Mouse (Mus musculus) testis, adult 2 months (tissue): ENCODE measurements around the gene Gm11077. TPM values are rescaled to one million over a fixed set of nuclear protein-coding genes. Genes with fewer than 3 reads are reported as not detected.

Experiments used
- H3K27ac ChIP-seq: fragments of 200-500 bp; 2 replicates; pipeline ENCODE4 v1.5.1; 2012; ENCODE audit warnings: low read depth, low read length; ENCODE audit not compliant: control insufficient read depth, insufficient read depth
- H3K27me3 ChIP-seq: fragments of 200-500 bp; 2 replicates; pipeline ENCODE4 v1.6.1; 2012; ENCODE audit warnings: mild to moderate bottlenecking, low read length, moderate library complexity; ENCODE audit not compliant: control insufficient read depth, insufficient read depth
- H3K36me3 ChIP-seq: fragments of 200-500 bp; 2 replicates; pipeline ENCODE4 v1.6.1; 2012; ENCODE audit warnings: mild to moderate bottlenecking, low read length; ENCODE audit not compliant: control insufficient read depth, insufficient read depth
- H3K4me1 ChIP-seq: fragments of 200-500 bp; 2 replicates; pipeline ENCODE4 v1.6.1; 2012; ENCODE audit warnings: low read length; ENCODE audit not compliant: control insufficient read depth, insufficient read depth
- H3K4me3 ChIP-seq: fragments of 200-500 bp; 2 replicates; pipeline ENCODE4 v1.5.1; 2012; ENCODE audit warnings: low read depth, mild to moderate bottlenecking, low read length, moderate library complexity, mixed read lengths; ENCODE audit not compliant: control insufficient read depth
- CTCF ChIP-seq: fragments of 200-500 bp; IDR thresholded peaks from 2 replicates; pipeline ENCODE4 v1.5.1; 2012; ENCODE audit warnings: low read depth, mild to moderate bottlenecking, inconsistent platforms, low read length, moderate library complexity; ENCODE audit not compliant: control insufficient read depth, insufficient read depth, insufficient replicate concordance
- POLR2A ChIP-seq: fragments of 200-500 bp; IDR thresholded peaks from 2 replicates; pipeline ENCODE4 v1.6.1; 2012; ENCODE audit warnings: low read depth, mild to moderate bottlenecking, inconsistent platforms, low read length, moderate library complexity; ENCODE audit not compliant: control insufficient read depth
- polyA plus RNA-seq: library from polyadenylated mRNA; depleted of rRNA; stranded (reverse); fragments of >200 nt; gene quantifications from 2 replicates; pipeline ENCODE4 v1.2.3, GENCODE M21; 2012

Gene Gm11077
- polyA plus RNA-seq, 1 experiment = not detected

DNA sequence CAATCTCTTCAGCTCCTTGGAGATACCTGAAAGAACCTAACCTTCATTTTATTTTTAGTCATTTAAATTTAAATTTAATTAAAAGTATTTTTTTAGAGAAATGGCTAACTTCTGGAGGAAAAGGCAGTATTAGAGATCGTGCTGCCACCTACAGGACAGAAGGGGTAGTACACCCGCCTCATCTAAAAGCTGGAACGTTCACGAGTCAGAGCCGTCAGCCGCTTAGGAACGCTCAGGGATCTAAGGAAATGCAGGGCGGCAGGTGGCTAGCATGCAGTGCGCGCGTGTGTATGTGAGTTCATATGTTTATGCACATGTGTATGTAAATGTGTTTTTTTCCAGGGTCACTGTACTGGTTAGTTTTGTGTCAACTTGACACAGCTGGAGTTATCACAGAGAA, 16.3 kb upstream of the Gm11077 start:
- no peak overlapping the region for H3K4me3 ChIP-seq
- no peaks in the 10 kb centered on the region for H3K27me3 ChIP-seq
- TF ChIP-seq POLR2A (no peak), CTCF (peak; percentile 90; the same call in 1 of the 2 replicates)
- no peaks in the 10 kb centered on the region for H3K4me1 ChIP-seq
- no peaks in the 10 kb centered on the region for H3K36me3 ChIP-seq
- H3K27ac ChIP-seq = no peak overlapping the region

DNA sequence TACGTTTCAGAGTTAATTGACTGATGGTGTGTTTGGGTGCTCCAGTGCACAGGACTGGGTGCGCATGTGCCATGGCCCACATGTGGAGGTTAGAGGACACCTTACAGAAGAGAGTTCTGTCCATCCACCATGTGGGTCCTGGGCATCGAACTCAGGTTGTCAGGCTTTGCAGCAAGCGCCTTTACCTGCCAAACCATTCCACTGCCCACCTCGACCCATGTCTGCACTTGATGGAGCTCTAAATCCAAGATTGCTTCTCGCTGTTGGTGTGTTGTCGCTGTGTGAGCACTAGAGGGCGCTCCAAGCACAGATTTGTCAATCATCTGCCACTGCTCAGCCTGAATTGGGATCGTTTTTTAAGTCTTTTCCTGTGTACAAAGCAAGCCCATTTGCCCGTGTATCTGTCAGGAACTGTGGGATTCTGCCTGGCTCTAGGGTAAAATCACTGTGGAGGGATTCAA, 14.1 kb upstream of the Gm11077 start:
- Histone ChIP-seq H3K4me3 (no peak overlapping the region), H3K36me3 (no peaks in the 10 kb centered on the region), H3K4me1 (no peaks in the 10 kb centered on the region), H3K27ac (no peak overlapping the region), H3K27me3 (no peaks in the 10 kb centered on the region)
- TF ChIP-seq POLR2A (no peak), CTCF (peak; percentile 85; the same call in 1 of the 2 replicates)

DNA sequence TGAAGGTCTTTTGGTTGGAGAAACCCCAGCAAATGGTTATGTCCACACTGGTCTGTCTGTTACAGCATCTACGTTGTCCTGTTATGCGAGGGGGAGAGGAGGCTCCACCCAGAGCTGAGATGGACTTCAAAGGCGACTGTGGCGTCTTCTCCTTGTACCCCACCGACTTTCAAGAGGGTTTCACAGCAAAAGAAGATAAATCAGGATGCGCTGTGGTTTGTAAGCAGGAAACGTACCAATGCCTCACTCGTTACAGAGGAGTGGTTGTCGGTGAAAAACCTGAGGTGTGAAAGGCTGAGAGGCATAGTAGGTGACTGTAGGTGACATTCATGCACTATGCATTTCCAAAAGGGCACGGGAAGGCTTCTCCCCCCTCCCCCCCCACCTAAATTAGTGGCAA, 7.0 kb upstream of the Gm11077 start:
- Histone ChIP-seq H3K36me3 (no peaks in the 10 kb centered on the region), H3K4me3 (no peak overlapping the region), H3K27me3 (no peaks in the 10 kb centered on the region), H3K4me1 (no peaks in the 10 kb centered on the region), H3K27ac (no peak overlapping the region)
- TF ChIP-seq POLR2A (no peak), CTCF (no peak)

DNA sequence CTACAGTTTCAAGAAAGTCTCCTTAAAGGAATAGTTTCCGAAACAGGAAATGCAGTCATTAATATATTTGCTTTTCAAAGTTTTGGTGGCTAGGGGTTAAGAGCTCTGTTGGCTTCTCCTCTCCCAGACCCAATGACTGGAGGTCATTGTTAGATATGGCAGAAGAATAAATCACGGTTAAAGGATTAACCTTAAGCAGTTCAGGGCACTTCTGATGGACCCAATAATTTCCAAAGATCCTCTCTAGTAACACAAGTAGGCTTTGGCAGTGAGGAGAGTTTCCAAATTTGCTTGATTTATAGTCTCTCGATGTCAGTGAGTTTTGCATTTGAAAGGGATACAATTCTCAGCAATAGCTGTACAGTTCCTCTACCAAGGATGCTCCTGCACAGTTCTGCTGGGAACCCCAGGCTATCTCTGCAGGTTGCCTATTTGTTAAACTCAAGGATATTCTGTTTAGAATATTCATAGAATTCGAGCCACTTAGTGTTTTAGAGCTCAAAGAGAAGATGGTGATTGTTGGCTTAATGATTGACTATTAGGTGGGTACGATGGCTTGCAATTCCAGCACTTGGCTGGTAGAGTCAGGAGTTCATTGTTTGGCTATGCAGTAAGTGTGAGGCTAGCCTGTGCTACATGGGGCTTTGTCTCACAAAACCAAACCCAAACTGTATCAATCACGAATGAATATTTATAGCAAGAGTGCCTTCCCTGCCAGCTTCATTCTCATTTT, 1.8 kb downstream of the Gm11077 start:
- no peak overlapping the region for H3K27ac ChIP-seq
- no peaks in the 10 kb centered on the region for H3K36me3 ChIP-seq
- TF ChIP-seq POLR2A (no peak), CTCF (no peak)
- peaks cover 4% of the 10 kb centered on the region for H3K4me1 ChIP-seq
- H3K4me3 ChIP-seq = no peak overlapping the region
- H3K27me3 ChIP-seq = no peaks in the 10 kb centered on the region

DNA sequence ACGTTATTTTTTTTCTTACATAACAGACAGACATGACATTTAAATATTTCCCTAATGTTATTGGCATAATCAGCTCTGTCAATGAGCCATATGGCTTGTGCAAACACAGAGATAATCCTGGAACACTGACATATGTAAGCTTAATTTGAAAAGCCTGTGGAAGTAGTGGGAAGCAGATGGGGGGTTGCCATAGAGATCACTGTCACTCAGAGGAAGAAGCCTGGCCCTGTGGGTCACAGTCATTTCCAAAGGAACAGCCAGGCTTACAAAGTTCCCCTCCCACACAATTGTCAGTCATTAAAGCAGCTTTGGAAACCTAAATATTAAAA, 2.3 kb downstream of the Gm11077 start:
- Histone ChIP-seq H3K27ac (no peak overlapping the region), H3K36me3 (no peaks in the 10 kb centered on the region), H3K27me3 (no peaks in the 10 kb centered on the region), H3K4me1 (peaks cover 4% of the 10 kb centered on the region), H3K4me3 (no peak overlapping the region)
- TF ChIP-seq POLR2A (no peak), CTCF (no peak)

DNA sequence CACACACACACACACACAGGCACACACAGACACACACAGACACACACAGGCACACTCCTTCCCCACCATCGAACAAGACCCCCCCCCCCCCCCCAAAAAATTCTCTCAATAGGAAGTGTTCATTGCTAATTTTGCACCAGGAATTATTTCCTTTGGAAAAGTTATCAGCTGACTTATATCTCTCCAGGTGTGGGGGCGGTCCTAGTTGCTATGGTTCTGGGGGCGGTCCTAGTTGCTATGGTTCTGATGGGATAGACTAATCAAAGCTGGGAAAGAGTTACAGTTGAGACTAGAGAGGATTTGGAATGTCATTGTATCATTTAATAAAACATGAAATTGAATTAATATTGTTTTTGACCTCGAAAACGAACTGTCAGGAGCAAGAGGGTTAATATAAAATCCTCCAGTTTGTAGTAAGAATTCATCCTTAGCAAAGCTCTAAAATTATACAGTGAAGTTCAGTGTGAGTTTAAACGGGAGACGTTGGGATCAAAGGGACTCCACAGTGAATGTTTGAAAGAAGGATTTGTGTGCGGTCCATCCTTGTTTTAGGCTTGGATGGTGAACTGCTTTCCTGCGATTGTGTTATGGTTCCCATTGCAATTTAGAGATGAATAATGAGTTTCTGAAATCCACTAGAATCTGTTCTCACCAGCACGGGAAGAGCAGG, 4.0 kb downstream of the Gm11077 start:
- no peak overlapping the region for H3K27ac ChIP-seq

DNA sequence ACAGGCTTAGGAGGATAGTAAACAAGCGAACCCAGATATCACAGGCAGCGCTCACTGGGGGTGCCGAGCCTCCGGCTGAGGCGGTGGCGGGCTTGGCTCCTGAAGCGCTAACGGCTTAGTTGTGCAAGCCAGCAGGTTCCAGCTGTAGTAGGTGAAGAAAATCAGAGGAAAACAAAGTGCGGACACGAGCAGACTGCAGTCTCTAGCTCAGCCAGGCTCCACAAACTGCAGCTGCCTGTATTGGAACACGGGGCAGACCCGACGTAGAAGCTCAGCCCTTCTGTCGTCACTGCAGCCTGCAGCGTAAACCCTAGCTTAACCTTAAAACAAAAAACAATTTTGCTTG, 4.5 kb downstream of the Gm11077 start:
- Histone ChIP-seq H3K36me3 (no peaks in the 10 kb centered on the region), H3K27me3 (no peaks in the 10 kb centered on the region), H3K27ac (no peak overlapping the region), H3K4me3 (no peak overlapping the region; the same call in 1 of the 2 replicates), H3K4me1 (peaks cover 4% of the 10 kb centered on the region)
- no peak for TF ChIP-seq POLR2A
- TF ChIP-seq CTCF = no peak

More for the DNA sequence above, 4.0 kb downstream of the Gm11077 start:
- no peak overlapping the region for H3K4me3 ChIP-seq
- H3K36me3 ChIP-seq = no peaks in the 10 kb centered on the region
- no peak for TF ChIP-seq CTCF
- TF ChIP-seq POLR2A = no peak
- H3K4me1 ChIP-seq = peaks cover 4% of the 10 kb centered on the region
- H3K27me3 ChIP-seq = no peaks in the 10 kb centered on the region

DNA sequence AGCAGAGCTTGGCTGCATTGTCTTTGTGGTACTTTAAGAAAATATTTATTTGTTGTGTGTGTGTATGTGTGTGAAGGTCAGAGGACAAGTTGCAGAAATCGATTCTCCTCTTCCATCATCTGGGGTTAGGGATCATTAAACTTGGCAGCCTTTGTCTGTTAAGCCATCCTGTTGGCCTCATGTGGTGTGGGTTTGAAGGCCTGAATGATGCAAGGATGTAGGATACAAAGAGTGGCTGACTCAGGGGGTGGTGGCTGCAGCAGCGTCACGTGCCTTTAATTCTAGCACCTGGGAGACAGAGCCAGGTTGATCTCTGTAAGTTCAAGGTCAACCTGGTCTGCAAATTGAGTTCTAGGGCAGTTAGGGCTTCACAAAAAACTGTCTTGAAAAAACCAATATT, 16.5 kb downstream of the Gm11077 start:
- no peaks in the 10 kb centered on the region for H3K4me1 ChIP-seq
- no peak for TF ChIP-seq CTCF
- no peak for TF ChIP-seq POLR2A
- H3K4me3 ChIP-seq = no peak overlapping the region
- no peaks in the 10 kb centered on the region for H3K27me3 ChIP-seq
- no peaks in the 10 kb centered on the region for H3K36me3 ChIP-seq
- no peak overlapping the region for H3K27ac ChIP-seq
